Mouse (Mus musculus) thymus, postnatal 25 days (tissue): ENCODE results near the gene Bcat2.

Experiments
- DNase-seq: peaks from one replicate; pipeline ENCODE4 v3.0.0; 2022

The Bcat2 gene

GRCm38 (mm10) chr7:45550821-45551511 is 19.0 kb upstream of the Bcat2 start:
- DNase-seq, result no peak

- no peak for DNase-seq
Observed at GRCm38 (mm10) chr7:45551512-45551883, 18.5 kb upstream of the Bcat2 start.

- DNase-seq, result no peak
Observed at GRCm38 (mm10) chr7:45553519-45553918, 16.4 kb upstream of the Bcat2 start.

- no peak for DNase-seq
Observed at GRCm38 (mm10) chr7:45553990-45554389, 16.0 kb upstream of the Bcat2 start.

GRCm38 (mm10) chr7:45554744-45555143 is 15.2 kb upstream of the Bcat2 start, which contains the start of gene Hsd17b14:
Hsd17b14 (plus strand) TSS chr7:45554893.
- DNase-seq, result no peak

- DNase-seq, result peak; percentile 83
Observed at GRCm38 (mm10) chr7:45555787-45556186, 14.2 kb upstream of the Bcat2 start.

- no peak for DNase-seq
Observed at GRCm38 (mm10) chr7:45558907-45559306, 11.0 kb upstream of the Bcat2 start.

GRCm38 (mm10) chr7:45560241-45560640 is 9.7 kb upstream of the Bcat2 start:
- no peak for DNase-seq

- DNase-seq, result peak; percentile 87
Observed at GRCm38 (mm10) chr7:45560843-45561623, 8.9 kb upstream of the Bcat2 start.

- no peak for DNase-seq
Observed at GRCm38 (mm10) chr7:45561624-45562520, 8.1 kb upstream of the Bcat2 start.

- no peak for DNase-seq
Observed at GRCm38 (mm10) chr7:45564811-45565210, 5.1 kb upstream of the Bcat2 start.

- no peak for DNase-seq
Observed at GRCm38 (mm10) chr7:45565446-45565845, 4.5 kb upstream of the Bcat2 start.

GRCm38 (mm10) chr7:45567112-45567779 is 2.7 kb upstream of the Bcat2 start:
- DNase-seq, result no peak

GRCm38 (mm10) chr7:45567780-45568516 is 2.0 kb upstream of the Bcat2 start:
- peak; percentile 87 for DNase-seq

- DNase-seq, result no peak
Observed at GRCm38 (mm10) chr7:45568601-45569473, 1.1 kb upstream of the Bcat2 start.

GRCm38 (mm10) chr7:45571966-45572365 is 2.0 kb downstream of the Bcat2 start:
- no peak for DNase-seq

- DNase-seq, result peak; percentile 68
Observed at GRCm38 (mm10) chr7:45573954-45574353, 4.0 kb downstream of the Bcat2 start.

GRCm38 (mm10) chr7:45574472-45575379 is 4.8 kb downstream of the Bcat2 start:
- no peak for DNase-seq

- no peak for DNase-seq
Observed at GRCm38 (mm10) chr7:45585923-45586322, 16.0 kb downstream of the Bcat2 start.
